Mouse (Mus musculus) mature B cell (primary cell): ENCODE measurements around the gene Msi2.

Experiments
- in situ Hi-C: fragments of 300-500 bp; cut with MboI; formaldehyde crosslinking; loops from 2 replicates; pipeline ENCODE4 v1.14.3; 2019

Msi2 gene

GRCm38 (mm10) chr11:88592099-88592498, 126.2 kb downstream of the Msi2 start:
- in situ Hi-C loops = no loop called here

GRCm38 (mm10) chr11:88590647-88591046, 127.7 kb downstream of the Msi2 start:
- in situ Hi-C loops = no loop called here

GRCm38 (mm10) chr11:88589641-88590040, 128.7 kb downstream of the Msi2 start:
- in situ Hi-C loops = no loop called here

- in situ Hi-C loops = no loop called here
Observed at GRCm38 (mm10) chr11:88588688-88589210, 129.6 kb downstream of the Msi2 start.

GRCm38 (mm10) chr11:88587710-88588109, 130.6 kb downstream of the Msi2 start:
- in situ Hi-C loops = no loop called here

- in situ Hi-C loops = no loop called here
Observed at GRCm38 (mm10) chr11:88585880-88586279, 132.4 kb downstream of the Msi2 start.

- in situ Hi-C loops = no loop called here
Observed at GRCm38 (mm10) chr11:88585171-88585632, 133.1 kb downstream of the Msi2 start.

- in situ Hi-C loops = no loop called here
Observed at GRCm38 (mm10) chr11:88583866-88584265, 134.4 kb downstream of the Msi2 start.

- in situ Hi-C loops = no loop called here
Observed at GRCm38 (mm10) chr11:88583259-88583833, 135.0 kb downstream of the Msi2 start.

GRCm38 (mm10) chr11:88582781-88583180, 135.5 kb downstream of the Msi2 start:
- in situ Hi-C loops = no loop called here

GRCm38 (mm10) chr11:88582021-88582707, 136.1 kb downstream of the Msi2 start:
- in situ Hi-C loops = no loop called here

GRCm38 (mm10) chr11:88581375-88581774, 136.9 kb downstream of the Msi2 start:
- in situ Hi-C loops = no loop called here

- in situ Hi-C loops = no loop called here
Observed at GRCm38 (mm10) chr11:88578700-88579099, 139.6 kb downstream of the Msi2 start.

GRCm38 (mm10) chr11:88577076-88577475, 141.2 kb downstream of the Msi2 start:
- in situ Hi-C loops = no loop called here

GRCm38 (mm10) chr11:88576233-88576998, 141.9 kb downstream of the Msi2 start:
- in situ Hi-C loops = no loop called here

- in situ Hi-C loops = no loop called here
Observed at GRCm38 (mm10) chr11:88574575-88575360, 143.5 kb downstream of the Msi2 start.

- in situ Hi-C loops = no loop called here
Observed at GRCm38 (mm10) chr11:88573013-88573412, 145.3 kb downstream of the Msi2 start.

GRCm38 (mm10) chr11:88572461-88572860, 145.9 kb downstream of the Msi2 start:
- in situ Hi-C loops = no loop called here

GRCm38 (mm10) chr11:88570715-88571202, 147.6 kb downstream of the Msi2 start:
- in situ Hi-C loops = no loop called here

GRCm38 (mm10) chr11:88566613-88567606, 151.4 kb downstream of the Msi2 start:
- in situ Hi-C loops = no loop called here
